Mouse (Mus musculus) lung, postnatal 0 days (tissue): ENCODE results near the gene Galnt13. TPM values are rescaled to one million over a fixed set of nuclear protein-coding genes. Genes with fewer than 3 reads are reported as not detected.

Experiments used
- ATAC-seq: fragments of 200-750 bp; cut with Nextera tagmentation; 2 replicates; pipeline ENCODE4 v1.8.0; 2017; ENCODE audit warnings: moderate library complexity
- DNase-seq: peaks from one replicate; pipeline ENCODE4 v3.0.0-alpha.2; 2016; ENCODE audit warnings: low spot score
- H3K27ac ChIP-seq: fragments of 300-500 bp; sonication (generic); 2 replicates; pipeline ENCODE4 v1.5.1; 2014; ENCODE audit warnings: antibody characterized with exemption, mild to moderate bottlenecking, low read length, mixed read lengths
- H3K27me3 ChIP-seq: fragments of 300-500 bp; sonication (generic); replicated peaks from 2 replicates; pipeline ENCODE4 v1.6.1; 2014; ENCODE audit warnings: low read length, mixed read lengths; ENCODE audit not compliant: insufficient read depth
- H3K36me3 ChIP-seq: fragments of 300-500 bp; sonication (generic); 2 replicates; pipeline ENCODE4 v1.6.1; 2014; ENCODE audit warnings: low read length, mixed read lengths; ENCODE audit not compliant: insufficient read depth
- H3K4me1 ChIP-seq: fragments of 300-500 bp; sonication (generic); 2 replicates; pipeline ENCODE4 v1.6.1; 2014; ENCODE audit warnings: antibody characterized with exemption, low read depth, low read length, mixed read lengths; ENCODE audit not compliant: insufficient read depth
- H3K4me2 ChIP-seq: fragments of 300-500 bp; sonication (generic); replicated peaks from 2 replicates; pipeline ENCODE4 v1.6.1; 2014; ENCODE audit warnings: low read depth, mild to moderate bottlenecking, low read length, moderate library complexity, mixed read lengths
- H3K4me3 ChIP-seq: fragments of 300-500 bp; sonication (generic); 2 replicates; pipeline ENCODE4 v1.5.1; 2014; ENCODE audit warnings: low read depth, low read length
- H3K9ac ChIP-seq: fragments of 300-500 bp; sonication (generic); replicated peaks from 2 replicates; pipeline ENCODE4 v1.6.1; 2014; ENCODE audit warnings: low read depth, mild to moderate bottlenecking
- H3K9me3 ChIP-seq: fragments of 300-500 bp; sonication (generic); 2 replicates; pipeline ENCODE4 v1.6.1; 2016; ENCODE audit warnings: low read length, mixed read lengths
- CTCF ChIP-seq: IDR thresholded peaks from 2 replicates; pipeline ENCODE4 v1.5.1; 2016; ENCODE audit warnings: antibody characterized with exemption, mild to moderate bottlenecking
- EP300 ChIP-seq: IDR thresholded peaks from 2 replicates; pipeline ENCODE4 v1.6.1; 2016; ENCODE audit warnings: antibody characterized with exemption, mild to moderate bottlenecking, control low read depth
- WGBS: fragments of 180-500 bp; shearing (Covaris S2); extraction: QIAGEN DNeasy Blood & Tissue Kit; methylation state at CpG from one replicate; pipeline ENCODE4 v1.1.7; 2014; 5-methylcytosine and 5-hydroxymethylcytosine counted together
- polyA plus RNA-seq: library from polyadenylated mRNA; unstranded; fragments of >200 nt; fragmentation: Nextera tagmentation; extraction: Ambion mirVana; gene quantifications from 2 replicates; pipeline ENCODE4 v1.2.1, GENCODE M21; 2015

Gene Galnt13
- polyA plus RNA-seq, 1 experiment from 2014 or later = 0.74 TPM

GRCm38 (mm10) chr2:54483426-54483825 is 47.3 kb downstream of the Galnt13 start:
- WGBS = 48% methylated on average over 5 of the region's 5 CpGs
- Histone ChIP-seq H3K27me3 (no peaks in the 10 kb centered on the region), H3K9ac (no peak overlapping the region), H3K4me3 (no peak overlapping the region), H3K9me3 (no peaks in the 10 kb centered on the region), H3K27ac (no peak overlapping the region), H3K36me3 (no peaks in the 10 kb centered on the region), H3K4me1 (no peaks in the 10 kb centered on the region), H3K4me2 (no peak overlapping the region)
- no peak for DNase-seq
- TF ChIP-seq EP300 = no peak
- no peak for TF ChIP-seq CTCF
- no peak for ATAC-seq

- ATAC-seq (no peak), DNase-seq (no peak)
- Histone ChIP-seq H3K4me2 (no peak overlapping the region), H3K4me1 (no peaks in the 10 kb centered on the region), H3K27me3 (no peaks in the 10 kb centered on the region), H3K9me3 (no peaks in the 10 kb centered on the region), H3K36me3 (no peaks in the 10 kb centered on the region), H3K9ac (no peak overlapping the region), H3K27ac (no peak overlapping the region), H3K4me3 (no peak overlapping the region)
- 54% methylated on average over 3 of the region's 3 CpGs for WGBS
- TF ChIP-seq EP300 (no peak), CTCF (no peak)
Observed at GRCm38 (mm10) chr2:54522989-54523388, 86.9 kb downstream of the Galnt13 start.

- ATAC-seq (no peak), DNase-seq (no peak)
- TF ChIP-seq EP300 = no peak
- no peak for TF ChIP-seq CTCF
- Histone ChIP-seq H3K4me2 (no peak overlapping the region), H3K36me3 (no peaks in the 10 kb centered on the region), H3K9me3 (no peaks in the 10 kb centered on the region), H3K4me1 (no peaks in the 10 kb centered on the region), H3K27me3 (no peaks in the 10 kb centered on the region), H3K4me3 (no peak overlapping the region), H3K9ac (no peak overlapping the region), H3K27ac (no peak overlapping the region)
- WGBS = 53% methylated on average over 3 of the region's 3 CpGs
Observed at GRCm38 (mm10) chr2:54527073-54527472, 91.0 kb downstream of the Galnt13 start.

- Histone ChIP-seq H3K9me3 (no peaks in the 10 kb centered on the region), H3K4me1 (no peaks in the 10 kb centered on the region; the same call in 1 of the 2 replicates), H3K9ac (no peak overlapping the region), H3K36me3 (no peaks in the 10 kb centered on the region), H3K4me2 (no peak overlapping the region), H3K27me3 (no peaks in the 10 kb centered on the region), H3K27ac (no peak overlapping the region), H3K4me3 (no peak overlapping the region)
- TF ChIP-seq EP300 (peak; percentile 71), CTCF (no peak)
- peak; percentile 80 for ATAC-seq
- DNase-seq = peak; percentile 88
- 61% methylated on average over 10 of the region's 10 CpGs for WGBS
Observed at GRCm38 (mm10) chr2:54558357-54559153, 122.4 kb downstream of the Galnt13 start.

- no peak overlapping the region for H3K4me2 ChIP-seq
- no peak for TF ChIP-seq CTCF
- TF ChIP-seq EP300 = no peak
- 82% methylated on average over 3 of the region's 3 CpGs for WGBS
- no peaks in the 10 kb centered on the region for H3K9me3 ChIP-seq
- no peaks in the 10 kb centered on the region for H3K36me3 ChIP-seq
- no peaks in the 10 kb centered on the region for H3K27me3 ChIP-seq
- H3K27ac ChIP-seq = no peak overlapping the region
- H3K4me3 ChIP-seq = no peak overlapping the region
- ATAC-seq (no peak), DNase-seq (no peak)
- H3K9ac ChIP-seq = no peak overlapping the region
- no peaks in the 10 kb centered on the region for H3K4me1 ChIP-seq
Observed at GRCm38 (mm10) chr2:54565068-54565467, 129.0 kb downstream of the Galnt13 start.

GRCm38 (mm10) chr2:54567186-54567585 is 131.1 kb downstream of the Galnt13 start:
- 51% methylated on average over 2 of the region's 2 CpGs for WGBS
- no peak overlapping the region for H3K4me3 ChIP-seq
- no peaks in the 10 kb centered on the region for H3K27me3 ChIP-seq
- H3K36me3 ChIP-seq = no peaks in the 10 kb centered on the region
- H3K4me2 ChIP-seq = no peak overlapping the region
- DNase-seq (no peak), ATAC-seq (no peak)
- H3K27ac ChIP-seq = no peak overlapping the region
- H3K9me3 ChIP-seq = no peaks in the 10 kb centered on the region
- TF ChIP-seq CTCF (no peak), EP300 (no peak)
- no peak overlapping the region for H3K9ac ChIP-seq
- no peaks in the 10 kb centered on the region for H3K4me1 ChIP-seq
